Mouse (Mus musculus): ENCODE results near the gene Hadh. TPM values are rescaled to one million over a fixed set of nuclear protein-coding genes. Genes with fewer than 3 reads are reported as not detected.

The Hadh gene
- total RNA-seq (2021) = 10 to 100 TPM; 17.8 to 19.8 TPM
- long read RNA-seq, experiment 1, transcript Hadh-201 (8 exons, 1,789 nt) = major isoform, 22 of 24 reads
- long read RNA-seq, experiment 1, partial matches to known transcripts = 1 of 24 reads
- long read RNA-seq, experiment 1, other reads (novel, unspliced or antisense) = 1 of 24 reads
- long read RNA-seq, experiment 2, transcript Hadh-201 (8 exons, 1,789 nt) = major isoform, 23 of 24 reads
- long read RNA-seq, experiment 2, partial matches to known transcripts = 0 of 24 reads
- long read RNA-seq, experiment 2, other reads (novel, unspliced or antisense) = 1 of 24 reads

GRCm38 (mm10) chr3:131271559-131272373, at the start of gene Hadh:
Gene Hadh, minus strand, starts transcription at chr3:131272101.
- Histone ChIP-seq H3K27ac (peak within 1 kb of the TSS; percentile 85), H3K4me3 (peak within 1 kb of the TSS; percentile 74)
- TF ChIP-seq CTCF (IDR thresholded peaks at IDR 0.05) = no peak
- DNase-seq (ENCODE audit: extremely low spot score in 1 of 2, low spot score in 2 of 2) = peak; percentile 72 to 78
- intact Hi-C loops (cut with DNase I) = no loop called here

- Histone ChIP-seq H3K27ac (no peak overlapping the region), H3K4me3 (no peak overlapping the region)
- intact Hi-C loops (cut with DNase I) = loop anchor here (1.0 to 2.0 kb wide), 2 partner anchors 205 to 232 kb away; no protein-coding TSS in a partner anchor
- peak; percentile 72 to 73 for DNase-seq (ENCODE audit: extremely low spot score in 1 of 2, low spot score in 2 of 2)
- TF ChIP-seq CTCF (IDR thresholded peaks at IDR 0.05) = peak; percentile 92
Measured at GRCm38 (mm10) chr3:131320184-131320583, 48.3 kb upstream of the Hadh start.

- intact Hi-C loops (cut with DNase I) = no loop called here
- TF ChIP-seq CTCF (IDR thresholded peaks at IDR 0.05) = no peak
- DNase-seq (ENCODE audit: extremely low spot score in 1 of 2, low spot score in 2 of 2) = no peak
- H3K27ac ChIP-seq = no peak overlapping the region
- H3K4me3 ChIP-seq = no peak overlapping the region
Measured at GRCm38 (mm10) chr3:131318211-131318610, 46.3 kb upstream of the Hadh start.

- H3K27ac ChIP-seq = no peak overlapping the region
- TF ChIP-seq CTCF (IDR thresholded peaks at IDR 0.05) = no peak
- no peak for DNase-seq (ENCODE audit: extremely low spot score in 1 of 2, low spot score in 2 of 2)
- intact Hi-C loops (cut with DNase I) = no loop called here
- H3K4me3 ChIP-seq = no peak overlapping the region
Measured at GRCm38 (mm10) chr3:131317126-131317525, 45.2 kb upstream of the Hadh start.

- DNase-seq (ENCODE audit: extremely low spot score in 1 of 2, low spot score in 2 of 2) = no peak
- Histone ChIP-seq H3K27ac (no peak overlapping the region), H3K4me3 (no peak overlapping the region)
- TF ChIP-seq CTCF (IDR thresholded peaks at IDR 0.05) = no peak
- intact Hi-C loops (cut with DNase I) = no loop called here
Measured at GRCm38 (mm10) chr3:131315957-131316510, 44.1 kb upstream of the Hadh start.

GRCm38 (mm10) chr3:131312340-131312739, 40.4 kb upstream of the Hadh start:
- DNase-seq (ENCODE audit: extremely low spot score in 1 of 2, low spot score in 2 of 2) = no peak
- intact Hi-C loops (cut with DNase I) = no loop called here
- H3K27ac ChIP-seq = no peak overlapping the region
- TF ChIP-seq CTCF (IDR thresholded peaks at IDR 0.05) = no peak
- H3K4me3 ChIP-seq = no peak overlapping the region

- TF ChIP-seq CTCF (IDR thresholded peaks at IDR 0.05) = no peak
- no peak for DNase-seq (ENCODE audit: extremely low spot score in 1 of 2, low spot score in 2 of 2)
- intact Hi-C loops (cut with DNase I) = no loop called here
- H3K4me3 ChIP-seq = no peak overlapping the region
- no peak overlapping the region for H3K27ac ChIP-seq
Measured at GRCm38 (mm10) chr3:131310572-131310971, 38.7 kb upstream of the Hadh start.

GRCm38 (mm10) chr3:131307811-131308210, 35.9 kb upstream of the Hadh start:
- TF ChIP-seq CTCF (IDR thresholded peaks at IDR 0.05) = no peak
- intact Hi-C loops (cut with DNase I) = no loop called here
- no peak overlapping the region for H3K4me3 ChIP-seq
- DNase-seq (ENCODE audit: extremely low spot score in 1 of 2, low spot score in 2 of 2) = no peak
- H3K27ac ChIP-seq = no peak overlapping the region

- intact Hi-C loops (cut with DNase I) = no loop called here
- no peak for TF ChIP-seq CTCF (IDR thresholded peaks at IDR 0.05)
- Histone ChIP-seq H3K27ac (no peak overlapping the region), H3K4me3 (no peak overlapping the region)
- DNase-seq (ENCODE audit: extremely low spot score in 1 of 2, low spot score in 2 of 2) = no peak
Measured at GRCm38 (mm10) chr3:131306255-131306654, 34.4 kb upstream of the Hadh start.

- no peak for TF ChIP-seq CTCF (IDR thresholded peaks at IDR 0.05)
- DNase-seq (ENCODE audit: extremely low spot score in 1 of 2, low spot score in 2 of 2) = no peak
- intact Hi-C loops (cut with DNase I) = no loop called here
- peak overlapping the region; percentile 96 for H3K4me3 ChIP-seq
- H3K27ac ChIP-seq = peak overlapping the region; percentile 68
Measured at GRCm38 (mm10) chr3:131303320-131303714, 31.4 kb upstream of the Hadh start.

GRCm38 (mm10) chr3:131302452-131303319, 30.8 kb upstream of the Hadh start, which contains the start of gene Cyp2u1:
Gene Cyp2u1, minus strand, starts transcription at chr3:131303227.
- intact Hi-C loops (cut with DNase I) = no loop called here
- peak; percentile 90 to 92 for DNase-seq (ENCODE audit: extremely low spot score in 1 of 2, low spot score in 2 of 2)
- TF ChIP-seq CTCF (IDR thresholded peaks at IDR 0.05) = no peak; the same call in 1 of the 2 replicates
- H3K27ac ChIP-seq = peak within 1 kb of the TSS; percentile 92
- H3K4me3 ChIP-seq = peak within 1 kb of the TSS; percentile 96

Measured in left cerebral cortex, adult 2 months (tissue).